Mouse (Mus musculus) CD4-positive, CD25-positive, alpha-beta regulatory T cell, adult 4 months (primary cell): ENCODE data around the gene AC124108.1. TPM values are rescaled to one million over a fixed set of nuclear protein-coding genes. Genes with fewer than 3 reads are reported as not detected.

Source experiments
- ATAC-seq: one replicate; pipeline ENCODE4 v1.8.0; 2017
- polyA plus RNA-seq, 2 experiments: library from polyadenylated mRNA; unstranded; fragments of 100-300 nt; shearing (Covaris generic); gene quantifications; one replicate each; pipeline ENCODE4 v1.2.1; 2017

The AC124108.1 gene
- polyA plus RNA-seq, 2 experiments from 2014 or later, result not detected

GRCm38 (mm10) chr1:132165859-132166258, 25.4 kb upstream of the AC124108.1 start:
- ATAC-seq, result no peak

GRCm38 (mm10) chr1:132168115-132168767, 23.0 kb upstream of the AC124108.1 start:
- ATAC-seq, result no peak

GRCm38 (mm10) chr1:132170698-132171097, 20.6 kb upstream of the AC124108.1 start:
- no peak for ATAC-seq

GRCm38 (mm10) chr1:132171619-132172018, 19.6 kb upstream of the AC124108.1 start:
- no peak for ATAC-seq

- no peak for ATAC-seq
These were observed 5.0 kb upstream of the AC124108.1 start for GRCm38 (mm10) chr1:132186303-132186702.

- ATAC-seq, result no peak
These were observed 2.7 kb upstream of the AC124108.1 start for GRCm38 (mm10) chr1:132188442-132189066.

- ATAC-seq, result no peak
These were observed 2.0 kb upstream of the AC124108.1 start for GRCm38 (mm10) chr1:132189231-132189630.

- ATAC-seq, result no peak
These were observed 1.2 kb upstream of the AC124108.1 start for GRCm38 (mm10) chr1:132190040-132190513.

- ATAC-seq, result no peak
These were observed 600 bp upstream of the AC124108.1 start for GRCm38 (mm10) chr1:132190621-132191092.

- no peak for ATAC-seq
These were observed 776 bp downstream of the AC124108.1 start for GRCm38 (mm10) chr1:132191786-132192680.

GRCm38 (mm10) chr1:132193806-132194205, 2.5 kb downstream of the AC124108.1 start:
- ATAC-seq, result no peak

GRCm38 (mm10) chr1:132194624-132195023, 3.4 kb downstream of the AC124108.1 start:
- ATAC-seq, result no peak

- no peak for ATAC-seq
These were observed 3.8 kb downstream of the AC124108.1 start for GRCm38 (mm10) chr1:132195100-132195499.

- no peak for ATAC-seq
These were observed 4.4 kb downstream of the AC124108.1 start for GRCm38 (mm10) chr1:132195681-132196080.

GRCm38 (mm10) chr1:132196337-132196736, 5.1 kb downstream of the AC124108.1 start:
- no peak for ATAC-seq

GRCm38 (mm10) chr1:132197666-132198065, 6.4 kb downstream of the AC124108.1 start:
- ATAC-seq, result no peak

- ATAC-seq, result no peak
These were observed 7.3 kb downstream of the AC124108.1 start for GRCm38 (mm10) chr1:132198401-132199071.

- no peak for ATAC-seq
These were observed 8.0 kb downstream of the AC124108.1 start for GRCm38 (mm10) chr1:132199244-132199643.

GRCm38 (mm10) chr1:132199934-132200333, 8.7 kb downstream of the AC124108.1 start:
- ATAC-seq, result no peak

GRCm38 (mm10) chr1:132200562-132201510, 9.6 kb downstream of the AC124108.1 start:
- no peak for ATAC-seq

- no peak for ATAC-seq
These were observed 10.2 kb downstream of the AC124108.1 start for GRCm38 (mm10) chr1:132201511-132201860.
